Mouse (Mus musculus) midbrain, embryonic 16.5 days (tissue): Measurements from ENCODE around the gene Txlng. TPM values are rescaled to one million over a fixed set of nuclear protein-coding genes. Genes with fewer than 3 reads are reported as not detected.

Source experiments
- ATAC-seq: fragments of 200-750 bp; cut with Nextera tagmentation; 2 replicates; pipeline ENCODE4 v1.8.0; 2017; ENCODE audit warnings: moderate TSS enrichment
- H3K27ac ChIP-seq: fragments of 300-500 bp; sonication (generic); 2 replicates; pipeline ENCODE4 v1.5.1; 2014; ENCODE audit warnings: mild to moderate bottlenecking, low read length, mixed read lengths
- H3K27me3 ChIP-seq: fragments of 300-500 bp; sonication (generic); 2 replicates; pipeline ENCODE4 v1.6.1; 2014; ENCODE audit warnings: low read depth, low read length, mixed read lengths; ENCODE audit not compliant: control insufficient read depth, insufficient read depth
- H3K36me3 ChIP-seq: fragments of 300-500 bp; sonication (generic); 2 replicates; pipeline ENCODE4 v1.6.1; 2014; ENCODE audit warnings: mild to moderate bottlenecking, low read length, moderate library complexity, mixed read lengths; ENCODE audit not compliant: control insufficient read depth, insufficient read depth
- H3K4me1 ChIP-seq: fragments of 300-500 bp; sonication (generic); 2 replicates; pipeline ENCODE4 v1.6.1; 2014; ENCODE audit warnings: mild to moderate bottlenecking, low read length, mixed read lengths; ENCODE audit not compliant: control insufficient read depth, insufficient read depth
- H3K4me2 ChIP-seq: fragments of 300-500 bp; sonication (generic); 2 replicates; pipeline ENCODE4 v1.6.1; 2014; ENCODE audit warnings: mild to moderate bottlenecking, low read length, mixed read lengths
- H3K4me3 ChIP-seq: fragments of 300-500 bp; sonication (generic); 2 replicates; pipeline ENCODE4 v1.5.1; 2014; ENCODE audit warnings: low read depth, mild to moderate bottlenecking, low read length, moderate library complexity, mixed read lengths
- H3K9ac ChIP-seq: fragments of 300-500 bp; sonication (generic); 2 replicates; pipeline ENCODE4 v1.6.1; 2014; ENCODE audit warnings: low read depth, low read length, mixed read lengths
- H3K9me3 ChIP-seq: fragments of 300-500 bp; sonication (generic); replicated peaks from 2 replicates; pipeline ENCODE4 v1.6.1; 2014; ENCODE audit warnings: mild to moderate bottlenecking, low read length, mixed read lengths; ENCODE audit not compliant: control insufficient read depth, poor library complexity, severe bottlenecking
- WGBS: fragments of 180-500 bp; shearing (Covaris S2); extraction: QIAGEN DNeasy Blood & Tissue Kit; methylation state at CpG from one replicate; pipeline ENCODE4 v1.1.7; 2014; 5-methylcytosine and 5-hydroxymethylcytosine counted together
- polyA plus RNA-seq: library from polyadenylated mRNA; unstranded; fragments of >200 nt; fragmentation: Nextera tagmentation; extraction: Ambion mirVana; gene quantifications from 2 replicates; pipeline ENCODE4 v1.2.1, GENCODE M21; 2015

Gene Txlng
- polyA plus RNA-seq, 1 experiment from 2014 or later, result 11.9 TPM

DNA sequence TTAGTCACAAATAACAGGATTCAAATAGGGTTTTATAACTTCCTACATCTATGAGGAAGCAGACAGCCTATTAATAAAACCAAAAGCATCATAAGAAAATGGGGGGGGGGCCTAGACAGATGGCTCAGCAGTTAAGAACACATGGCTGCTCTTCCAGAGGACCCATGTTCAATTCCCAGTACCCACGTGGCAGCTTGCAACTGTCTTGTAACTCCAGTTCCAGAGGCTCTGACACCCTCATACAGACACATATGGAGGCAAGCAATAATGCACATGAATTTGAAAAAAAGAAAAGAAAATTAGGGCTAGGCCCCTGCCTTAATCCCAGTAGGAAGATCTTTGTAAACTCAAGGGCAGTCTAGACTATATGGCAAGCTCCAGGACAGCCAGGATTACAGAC lies 40.9 kb downstream of the Txlng start:
- Histone ChIP-seq H3K4me1 (no peaks in the 10 kb centered on the region), H3K27ac (no peak overlapping the region), H3K27me3 (no peaks in the 10 kb centered on the region; the same call in 1 of the 2 replicates), H3K9ac (no peak overlapping the region), H3K4me3 (no peak overlapping the region), H3K9me3 (no peaks in the 10 kb centered on the region), H3K36me3 (no peaks in the 10 kb centered on the region), H3K4me2 (no peak overlapping the region)
- WGBS, result 76% methylated on average over 1 of the region's 1 CpGs
- ATAC-seq, result no peak

DNA sequence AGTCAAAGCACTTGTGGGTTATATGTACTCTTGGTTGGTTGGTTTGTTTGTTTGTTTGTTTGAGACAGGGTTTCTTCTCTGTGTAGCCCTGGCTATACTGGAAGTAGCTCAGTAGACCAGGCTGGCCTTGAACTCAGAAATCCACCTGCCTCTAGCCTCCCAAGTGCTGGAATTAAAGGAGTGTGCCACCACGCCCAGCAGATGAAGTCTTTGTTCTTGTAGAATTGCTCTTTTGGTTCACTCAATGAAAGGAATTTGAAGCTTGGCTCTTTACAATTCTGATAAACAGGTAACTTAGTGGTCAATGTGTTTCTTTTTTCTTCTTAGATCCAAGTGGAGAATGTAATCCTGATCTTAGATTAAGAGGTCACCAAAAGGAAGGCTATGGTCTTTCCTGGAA lies 58.5 kb downstream of the Txlng start:
- no peak for ATAC-seq

DNA sequence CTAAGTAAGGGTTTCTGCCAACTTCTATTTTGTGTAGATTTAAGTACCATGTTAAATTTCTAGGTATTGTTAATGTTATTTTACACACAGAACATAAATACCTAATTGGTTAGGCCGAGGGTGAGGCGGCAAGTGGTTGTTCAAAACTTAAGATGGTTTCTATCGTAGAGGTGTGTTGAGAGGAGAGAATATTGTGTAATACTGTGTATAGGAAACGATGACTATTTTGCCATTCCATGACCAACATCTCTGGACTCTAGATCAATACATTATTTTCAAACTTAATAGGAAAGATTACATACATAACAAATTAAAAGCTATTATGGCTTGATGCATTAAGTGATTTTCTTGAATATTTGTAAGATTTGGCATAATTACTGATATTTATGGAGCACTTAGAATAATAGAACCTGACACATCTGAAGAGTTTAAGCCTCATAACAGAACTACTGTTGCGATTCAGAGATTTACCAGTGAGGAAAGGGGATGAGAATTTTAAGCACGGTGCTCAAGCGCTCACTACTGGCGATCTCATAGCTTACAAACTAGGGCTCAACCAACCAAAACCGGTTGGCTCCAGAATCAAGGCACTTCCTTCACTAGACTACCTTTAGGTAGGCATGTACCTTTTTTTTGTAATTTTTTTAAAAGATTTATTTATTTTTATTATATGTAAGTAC lies 67.4 kb downstream of the Txlng start:
- no peaks in the 10 kb centered on the region for H3K27me3 ChIP-seq
- peak overlapping the region; percentile 55 for H3K4me2 ChIP-seq
- H3K27ac ChIP-seq, result no peak overlapping the region
- 0 out of 2 replicates have a peak overlapping the region, but pooled peaks have one; percentile 68 for H3K9ac ChIP-seq
- 42% methylated on average over 9 of the region's 9 CpGs for WGBS
- H3K9me3 ChIP-seq, result no peaks in the 10 kb centered on the region
- peak overlapping the region; percentile 62 for H3K4me3 ChIP-seq
- no peaks in the 10 kb centered on the region for H3K36me3 ChIP-seq
- peaks cover 3% of the 10 kb centered on the region; the same call in 1 of the 2 replicates for H3K4me1 ChIP-seq
- ATAC-seq, result no peak

More for the DNA sequence above, 58.5 kb downstream of the Txlng start:
- H3K36me3 ChIP-seq, result no peaks in the 10 kb centered on the region
- no peak overlapping the region for H3K4me3 ChIP-seq
- no peaks in the 10 kb centered on the region for H3K27me3 ChIP-seq
- no peaks in the 10 kb centered on the region for H3K9me3 ChIP-seq
- H3K4me1 ChIP-seq, result no peaks in the 10 kb centered on the region
- no peak overlapping the region for H3K27ac ChIP-seq
- H3K4me2 ChIP-seq, result no peak overlapping the region
- no peak overlapping the region for H3K9ac ChIP-seq
- 78% methylated on average over 1 of the region's 1 CpGs for WGBS

DNA sequence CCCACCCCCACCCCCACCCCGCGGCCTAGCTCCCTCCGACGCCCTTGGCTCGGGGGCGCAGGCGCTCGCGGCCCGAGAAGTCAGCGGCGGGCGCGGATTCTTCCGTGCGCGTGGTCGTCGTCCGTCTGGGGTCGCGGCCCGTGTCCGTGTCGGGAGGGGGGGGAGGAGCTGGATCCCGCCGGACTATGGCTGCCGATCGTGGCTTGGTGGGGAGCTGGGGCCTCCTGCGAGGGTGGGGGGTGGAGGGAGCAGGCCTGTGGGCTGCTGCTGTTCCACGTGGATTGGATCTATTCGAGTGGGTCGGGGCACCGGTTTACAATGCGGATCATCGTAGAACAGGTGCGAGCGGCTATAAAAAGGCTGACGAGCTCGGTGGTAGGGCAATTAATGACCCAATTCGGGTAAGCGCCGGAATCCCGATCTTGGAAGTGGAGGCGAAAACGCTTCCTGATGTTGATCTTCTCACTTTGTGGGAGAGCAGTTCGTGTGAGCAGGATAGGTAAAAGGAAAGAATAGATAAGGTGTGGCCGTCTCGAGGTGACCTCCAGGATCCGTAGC lies 68.2 kb downstream of the Txlng start:
- 17% methylated on average over 23 of the region's 50 CpGs for whole genome bisulfite sequencing
- H3K27me3 ChIP-seq, result no peaks in the 10 kb centered on the region
- ATAC-seq, result peak; percentile 23; the same call in 1 of the 2 replicates

DNA sequence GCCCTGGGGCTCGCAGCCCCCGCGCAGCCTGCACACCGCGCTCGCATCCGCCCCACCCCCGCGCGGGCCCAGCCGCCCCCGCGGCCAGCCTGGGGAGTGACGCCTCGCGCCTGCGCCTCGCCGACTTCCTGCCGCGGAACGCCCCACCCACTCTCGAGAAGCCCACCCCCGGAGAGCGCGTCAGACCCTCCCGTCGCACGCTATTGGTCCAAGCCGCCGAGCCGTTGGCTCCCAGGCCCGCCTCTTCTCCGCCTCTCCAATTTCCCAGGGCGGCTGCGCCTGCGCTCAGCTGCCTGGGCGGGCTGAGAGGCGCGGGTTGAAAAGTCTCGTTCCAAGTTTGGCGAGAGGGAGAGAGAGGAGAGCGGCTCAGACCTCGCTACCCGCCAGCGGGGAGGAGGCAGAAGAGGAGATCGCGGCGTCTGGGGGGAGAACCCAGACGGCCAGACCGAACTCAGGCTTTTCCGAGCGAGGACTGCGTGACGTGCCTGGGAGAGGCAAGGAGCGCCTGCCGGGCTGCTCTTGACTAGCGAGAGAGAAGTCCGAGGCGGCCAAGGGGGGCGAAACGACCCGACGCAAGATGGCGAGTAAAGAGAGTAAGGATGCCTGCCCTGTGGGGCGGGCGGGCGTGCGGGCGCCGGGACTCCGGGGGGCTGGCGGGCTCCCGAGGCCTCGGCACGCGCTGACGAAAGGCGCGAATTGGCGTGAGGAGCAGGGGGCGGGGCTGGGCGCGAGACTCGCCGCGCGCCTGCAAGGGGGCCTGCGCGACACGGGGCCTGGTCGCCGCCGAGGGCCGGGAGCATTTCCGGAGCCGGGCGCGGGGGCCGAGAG lies 68.9 kb downstream of the Txlng start, which contains the start of gene Rbbp7:
Gene Rbbp7 (plus strand): TSS at position 288 of the 828 bp plus-strand sequence.
- WGBS, result 26% methylated on average over 52 of the region's 100 CpGs
- Histone ChIP-seq H3K9me3 (no peaks in the 10 kb centered on the region), H3K27me3 (no peaks in the 10 kb centered on the region), H3K4me2 (peak within 1 kb of the TSS; percentile 55), H3K27ac (peak within 1 kb of the TSS; percentile 93), H3K4me1 (peaks cover 3% of the 10 kb centered on the region; the same call in 1 of the 2 replicates), H3K4me3 (peak within 1 kb of the TSS; percentile 62), H3K36me3 (no peaks in the 10 kb centered on the region), H3K9ac (peak within 1 kb of the TSS; percentile 68)
- peak; percentile 98 for ATAC-seq

More for the DNA sequence above, 68.2 kb downstream of the Txlng start:
- Histone ChIP-seq H3K4me3 (peak overlapping the region; percentile 62), H3K9me3 (no peaks in the 10 kb centered on the region), H3K4me2 (peak overlapping the region; percentile 55), H3K4me1 (peaks cover 3% of the 10 kb centered on the region; the same call in 1 of the 2 replicates), H3K9ac (peak overlapping the region; percentile 68), H3K27ac (peak overlapping the region; percentile 84), H3K36me3 (no peaks in the 10 kb centered on the region)

DNA sequence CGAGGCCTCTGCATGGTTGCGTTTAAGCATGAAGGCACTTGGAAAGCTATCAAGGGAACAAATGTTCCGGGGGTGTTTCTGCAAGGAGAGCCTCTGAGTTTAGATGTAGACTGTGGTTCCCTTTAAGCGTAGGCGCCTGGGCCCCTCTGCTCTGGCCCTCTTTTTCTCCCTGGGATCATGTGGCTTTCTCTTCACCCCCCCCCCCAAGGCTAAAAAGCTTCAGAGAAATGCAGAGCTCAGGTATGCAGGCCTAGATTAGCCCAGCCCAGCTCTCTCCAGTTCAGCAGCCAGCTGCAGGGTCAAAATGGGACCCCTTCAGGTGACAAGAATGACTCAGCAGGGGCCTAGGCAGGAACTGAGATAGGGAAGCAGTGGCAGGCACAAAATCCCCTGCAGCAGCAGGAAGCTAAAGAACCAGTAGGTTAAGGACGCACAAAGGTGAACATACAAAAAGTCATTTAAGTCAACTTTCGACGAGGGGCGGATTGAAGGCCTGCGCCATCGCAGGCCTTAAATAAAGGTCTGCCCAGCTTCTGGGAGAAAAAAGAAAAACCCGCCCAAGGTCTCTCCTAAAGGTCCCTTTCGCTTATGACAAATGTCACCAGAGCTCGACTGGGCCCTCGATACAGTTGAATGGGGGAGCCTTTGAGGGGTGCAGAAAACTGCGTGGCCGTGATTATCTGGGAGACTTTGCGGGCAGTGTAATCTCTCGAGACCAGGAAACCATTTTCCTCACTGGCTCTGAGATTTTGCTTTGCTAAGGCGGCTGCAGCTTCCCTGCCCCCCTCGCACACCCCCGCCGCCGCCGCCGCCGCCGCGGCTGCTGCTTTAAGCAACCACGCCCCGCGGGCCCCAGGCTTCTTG lies 69.8 kb downstream of the Txlng start:
- Histone ChIP-seq H3K9me3 (no peaks in the 10 kb centered on the region), H3K27ac (peak overlapping the region; percentile 93), H3K4me2 (peak overlapping the region; percentile 53), H3K4me1 (peaks cover 3% of the 10 kb centered on the region; the same call in 1 of the 2 replicates), H3K27me3 (no peaks in the 10 kb centered on the region), H3K9ac (peak overlapping the region; percentile 61), H3K4me3 (peak overlapping the region; percentile 40), H3K36me3 (no peaks in the 10 kb centered on the region)
- ATAC-seq, result peak; percentile 15; the same call in 1 of the 2 replicates
- 20% methylated on average over 22 of the region's 32 CpGs for WGBS

DNA sequence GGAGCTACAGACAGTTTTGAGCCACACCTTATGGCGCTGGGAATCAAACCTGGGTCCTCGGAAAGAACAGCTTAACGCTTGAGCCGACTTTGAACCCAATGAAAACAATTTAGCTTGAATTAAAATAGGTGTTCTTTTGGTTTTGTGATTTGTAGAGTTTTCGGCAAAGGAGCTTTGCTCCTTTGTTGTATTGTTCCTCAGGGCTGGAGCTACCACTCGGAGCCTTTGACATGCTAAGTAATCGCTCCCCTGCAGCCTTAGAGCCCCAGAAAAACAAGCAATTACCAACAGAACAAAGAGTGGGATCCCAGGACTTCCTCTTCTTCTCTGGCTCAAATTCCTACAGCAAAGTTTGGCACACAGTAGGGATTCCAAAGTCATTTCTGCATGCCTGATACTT lies 73.2 kb downstream of the Txlng start:
- WGBS, result 36% methylated on average over 7 of the region's 7 CpGs
- Histone ChIP-seq H3K36me3 (no peaks in the 10 kb centered on the region), H3K4me3 (no peak overlapping the region), H3K27ac (no peak overlapping the region), H3K9ac (no peak overlapping the region), H3K4me1 (no peaks in the 10 kb centered on the region), H3K4me2 (no peak overlapping the region), H3K9me3 (no peaks in the 10 kb centered on the region), H3K27me3 (no peaks in the 10 kb centered on the region)
- no peak for ATAC-seq

DNA sequence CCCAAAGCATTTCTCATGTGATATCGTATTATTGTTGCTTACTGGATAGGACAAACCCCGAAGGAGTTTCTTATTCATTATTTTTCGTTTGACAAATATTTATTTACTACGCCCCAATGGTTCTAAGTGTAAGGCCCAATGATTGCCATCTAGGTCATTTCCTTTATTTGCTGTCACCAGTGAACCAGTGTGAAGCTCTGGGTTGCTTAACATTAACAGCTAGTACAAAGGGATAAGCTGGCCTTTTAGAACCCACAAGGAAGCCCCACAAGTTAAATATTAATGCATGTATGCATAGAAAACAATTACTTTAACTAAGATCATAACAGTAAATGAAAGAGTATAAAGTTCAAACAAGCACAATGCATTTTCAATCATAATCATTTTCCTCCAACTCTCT lies 74.9 kb downstream of the Txlng start:
- Histone ChIP-seq H3K9me3 (no peaks in the 10 kb centered on the region), H3K27ac (no peak overlapping the region), H3K36me3 (no peaks in the 10 kb centered on the region), H3K4me3 (no peak overlapping the region), H3K9ac (no peak overlapping the region), H3K27me3 (no peaks in the 10 kb centered on the region), H3K4me2 (no peak overlapping the region), H3K4me1 (no peaks in the 10 kb centered on the region)
- 87% methylated on average over 4 of the region's 4 CpGs for WGBS
- ATAC-seq, result no peak
